Mouse (Mus musculus) bone marrow macrophage, adult 2 months (primary cell): ENCODE measurements around the gene Castor1.

ENCODE experiments used
- CTCF ChIP-seq: IDR thresholded peaks from 2 replicates; pipeline ENCODE4 v1.5.1; 2012; ENCODE audit warnings: low read depth, mild to moderate bottlenecking, low read length, moderate library complexity
- POLR2A ChIP-seq: IDR thresholded peaks from 2 replicates; pipeline ENCODE4 v1.6.1; 2012; ENCODE audit warnings: mild to moderate bottlenecking, low read depth, low read length, borderline replicate concordance

DNA sequence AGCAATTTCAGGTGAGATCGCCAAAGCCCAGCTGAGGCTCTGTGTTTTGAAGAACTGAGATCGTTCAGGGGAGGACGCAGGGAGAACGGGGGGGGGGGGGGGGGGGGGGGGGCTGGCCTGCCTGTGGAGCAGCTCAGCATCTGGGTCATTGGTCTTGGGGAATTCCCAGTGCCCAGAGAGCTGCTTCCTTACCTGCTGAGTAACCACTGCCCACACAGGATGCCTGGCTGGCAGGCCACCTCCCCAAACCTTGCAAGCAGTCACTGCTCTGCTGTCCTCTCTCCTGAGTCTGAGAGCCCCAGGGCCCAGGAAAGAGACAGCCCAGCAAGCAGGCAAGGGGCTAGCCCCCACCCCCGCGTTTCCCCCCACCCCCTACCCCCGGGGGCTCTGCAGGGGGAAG is 44.8 kb downstream of the Castor1 start:
- no peak for TF ChIP-seq POLR2A
- TF ChIP-seq CTCF, result no peak
